Mouse (Mus musculus) stomach, postnatal 0 days (tissue): ENCODE data around the gene Acd.

Experiments used
- CTCF ChIP-seq: IDR thresholded peaks from 2 replicates; pipeline ENCODE4 v1.5.1; 2016; ENCODE audit warnings: antibody characterized with exemption, low read depth, mild to moderate bottlenecking, moderate library complexity
- EP300 ChIP-seq: optimal IDR thresholded peaks from 2 replicates; pipeline ENCODE3; 2016; ENCODE audit warnings: antibody characterized with exemption

GRCm38 (mm10) chr8:105699488-105700215 lies 1.2 kb downstream of the Acd start:
- no peak for TF ChIP-seq CTCF
- TF ChIP-seq EP300: no peak
